Mouse (Mus musculus) bone marrow macrophage, adult 2 months (primary cell): ENCODE results near the gene Cenpa. TPM values are rescaled to one million over a fixed set of nuclear protein-coding genes. Genes with fewer than 3 reads are reported as not detected.
"Not testable (repeated sequence)": the region's sequence is repeated elsewhere in the genome, so short reads cannot be mapped to it uniquely, and the experiment has no call there.

ENCODE experiments used
- H3K27ac ChIP-seq: 2 replicates; pipeline ENCODE4 v1.5.1; 2012; ENCODE audit warnings: low read depth, low read length; ENCODE audit not compliant: insufficient read depth
- H3K4me1 ChIP-seq: 2 replicates; pipeline ENCODE4 v1.6.1; 2012; ENCODE audit warnings: low read length; ENCODE audit not compliant: control insufficient read depth, insufficient read depth
- H3K4me3 ChIP-seq: 2 replicates; pipeline ENCODE4 v1.5.1; 2012; ENCODE audit warnings: mild to moderate bottlenecking, low read length, moderate library complexity; ENCODE audit not compliant: insufficient read depth
- CTCF ChIP-seq: IDR thresholded peaks from 2 replicates; pipeline ENCODE4 v1.5.1; 2012; ENCODE audit warnings: low read depth, mild to moderate bottlenecking, low read length, moderate library complexity
- POLR2A ChIP-seq: IDR thresholded peaks from 2 replicates; pipeline ENCODE4 v1.6.1; 2012; ENCODE audit warnings: mild to moderate bottlenecking, low read depth, low read length, borderline replicate concordance
- polyA plus RNA-seq: library from polyadenylated mRNA; stranded (reverse); fragments of >200 nt; gene quantifications from 2 replicates; pipeline ENCODE4 v1.2.4, GENCODE M21; 2012; ENCODE audit not compliant: missing spikeins, insufficient read depth, insufficient read length

Gene Cenpa
- polyA plus RNA-seq, 1 experiment = 81.0 TPM

DNA sequence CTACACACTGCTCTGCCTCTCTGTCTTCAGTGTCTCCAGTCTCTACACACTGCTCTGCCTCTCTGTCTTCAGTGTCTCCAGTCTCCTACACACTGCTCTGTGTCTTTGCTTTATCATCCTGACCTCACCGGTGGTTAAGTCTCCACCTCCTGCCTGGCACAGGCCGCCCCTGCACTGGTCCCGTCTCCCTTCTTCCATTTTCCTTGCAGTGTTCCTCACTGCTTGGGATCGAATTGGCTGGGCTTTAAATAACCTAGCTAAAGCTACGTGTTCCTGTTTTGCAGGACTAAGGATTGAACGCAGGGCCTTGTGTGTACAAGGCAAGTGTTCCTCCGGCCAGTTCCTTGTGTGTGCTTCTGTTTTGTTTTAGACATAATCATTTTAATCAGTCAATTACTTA is 3.5 kb downstream of the Cenpa start:
- H3K4me3 ChIP-seq = no peak overlapping the region
- TF ChIP-seq CTCF (no peak), POLR2A (no peak)
- no peak overlapping the region for H3K27ac ChIP-seq
- peaks cover 20% of the 10 kb centered on the region for H3K4me1 ChIP-seq

GRCm38 (mm10) chr5:30674001-30674400 is 7.4 kb downstream of the Cenpa start:
- TF ChIP-seq POLR2A (no peak), CTCF (no peak)
- peaks cover 19% of the 10 kb centered on the region for H3K4me1 ChIP-seq
- no peak overlapping the region for H3K27ac ChIP-seq
- no peak overlapping the region for H3K4me3 ChIP-seq

GRCm38 (mm10) chr5:30676800-30677199 is 10.2 kb downstream of the Cenpa start:
- TF ChIP-seq CTCF = no peak
- no peak for TF ChIP-seq POLR2A

GRCm38 (mm10) chr5:30678069-30678468 is 11.5 kb downstream of the Cenpa start:
- H3K4me3 ChIP-seq, H3K27ac ChIP-seq: not testable (repeated sequence)
- peaks cover 14% of the 10 kb centered on the region for H3K4me1 ChIP-seq

More at GRCm38 (mm10) chr5:30676800-30677199, 10.2 kb downstream of the Cenpa start:
- Histone ChIP-seq H3K27ac (no peak overlapping the region), H3K4me1 (peaks cover 14% of the 10 kb centered on the region), H3K4me3 (no peak overlapping the region)

GRCm38 (mm10) chr5:30678722-30679296 is 12.2 kb downstream of the Cenpa start:
- Histone ChIP-seq H3K4me1 (peaks cover 14% of the 10 kb centered on the region), H3K4me3 (no peak overlapping the region), H3K27ac (no peak overlapping the region)
- TF ChIP-seq CTCF (no peak), POLR2A (no peak)

GRCm38 (mm10) chr5:30679593-30679992 is 13.0 kb downstream of the Cenpa start:
- TF ChIP-seq CTCF (no peak), POLR2A (no peak)
- Histone ChIP-seq H3K4me1 (peaks cover 18% of the 10 kb centered on the region), H3K27ac (no peak overlapping the region), H3K4me3 (no peak overlapping the region)

GRCm38 (mm10) chr5:30681970-30682369 is 15.4 kb downstream of the Cenpa start:
- Histone ChIP-seq H3K4me3 (no peak overlapping the region), H3K27ac (no peak overlapping the region)
- no peak for TF ChIP-seq CTCF
- TF ChIP-seq POLR2A = no peak

GRCm38 (mm10) chr5:30682967-30683600 is 16.5 kb downstream of the Cenpa start:
- H3K27ac ChIP-seq = no peak overlapping the region
- peak; percentile 34 for TF ChIP-seq CTCF
- no peak for TF ChIP-seq POLR2A
- H3K4me3 ChIP-seq = no peak overlapping the region
- H3K4me1 ChIP-seq = peaks cover 15% of the 10 kb centered on the region

More at GRCm38 (mm10) chr5:30681970-30682369, 15.4 kb downstream of the Cenpa start:
- peaks cover 16% of the 10 kb centered on the region for H3K4me1 ChIP-seq

GRCm38 (mm10) chr5:30683993-30684392 is 17.4 kb downstream of the Cenpa start:
- Histone ChIP-seq H3K4me3 (no peak overlapping the region), H3K27ac (no peak overlapping the region), H3K4me1 (peaks cover 12% of the 10 kb centered on the region)
- no peak for TF ChIP-seq POLR2A
- TF ChIP-seq CTCF = peak; percentile 36; the same call in 1 of the 2 replicates

DNA sequence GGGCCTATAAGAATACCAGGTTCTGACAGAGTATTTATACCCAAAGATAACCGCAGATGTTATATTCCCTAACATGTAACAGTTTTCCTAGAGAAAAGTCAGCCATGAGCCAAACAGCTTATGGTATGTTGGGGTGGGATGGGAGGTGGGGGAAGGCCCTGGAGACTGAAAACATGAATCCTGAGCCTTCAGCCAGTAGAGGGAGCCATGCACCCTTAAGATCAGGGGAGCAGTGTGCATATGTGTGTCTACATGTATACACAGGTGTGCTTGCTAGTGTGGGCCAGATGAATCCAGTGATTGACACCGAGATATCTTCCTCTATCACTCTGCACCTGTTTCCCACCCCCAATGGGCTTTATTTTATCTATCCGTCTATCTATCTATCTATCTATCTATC is 20.2 kb downstream of the Cenpa start:
- no peak overlapping the region for H3K4me3 ChIP-seq
- peak; percentile 14; the same call in 1 of the 2 replicates for TF ChIP-seq CTCF
- TF ChIP-seq POLR2A = no peak
- H3K4me1 ChIP-seq = peaks cover 8% of the 10 kb centered on the region
- no peak overlapping the region for H3K27ac ChIP-seq

- no peak for TF ChIP-seq POLR2A
- TF ChIP-seq CTCF = no peak
These were observed 33.9 kb downstream of the Cenpa start for GRCm38 (mm10) chr5:30700361-30701000.

GRCm38 (mm10) chr5:30701373-30701772 is 34.8 kb downstream of the Cenpa start:
- H3K4me3 ChIP-seq, H3K4me1 ChIP-seq, H3K27ac ChIP-seq: not testable (repeated sequence)

More at GRCm38 (mm10) chr5:30700361-30701000, 33.9 kb downstream of the Cenpa start:
- no peaks in the 10 kb centered on the region for H3K4me1 ChIP-seq
- H3K27ac ChIP-seq = no peak overlapping the region
- no peak overlapping the region for H3K4me3 ChIP-seq
